23 mouse cellular contexts compared by ENCODE assay signal in genomic region chr1:4706171-4706570, GRCm38 (mm10).
DNase-seq lines count a peak whose midpoint lies in the region; ATAC-seq lines count a peak whose summit lies in the region.
"Had no signal": no experiment of that assay in that cellular context is flagged by ENCODE, and none has a peak within 500 bp of the region (broad histone marks: within the 10 kb centered on the region; RNA-seq: fewer than 3 reads in every experiment).

No protein-coding gene starts in this region.

- no peak overlapping the region for H3K27ac ChIP-seq in heart, embryonic 11.5 days (ENCODE audit: low read depth, low read length)
- peak overlapping the region; percentile 88 for H3K27ac ChIP-seq in brown adipose tissue, adult 24 weeks (replicated peaks; ENCODE audit: low read depth, low read length)
- H3K27ac ChIP-seq in embryonic facial prominence, embryonic 10.5 days (replicated peaks): no peak overlapping the region
- H3K27ac ChIP-seq: hindbrain, embryonic 15.5 days; intestine, embryonic 15.5 days; left cerebral cortex, adult 2 months; limb, embryonic 10.5 days; neural tube, embryonic 15.5 days had no signal

- no peak overlapping the region for H3K9ac ChIP-seq in heart, embryonic 11.5 days (ENCODE audit: low read depth, low read length)
- H3K9ac ChIP-seq: hindbrain, embryonic 15.5 days; intestine, embryonic 15.5 days; neural tube, embryonic 15.5 days had no signal

- no peaks in the 10 kb centered on the region for H3K36me3 ChIP-seq in heart, embryonic 11.5 days (ENCODE audit: control insufficient read depth, insufficient read depth, low read length)
- no peaks in the 10 kb centered on the region for H3K36me3 ChIP-seq in embryonic facial prominence, embryonic 10.5 days (replicated peaks)
- H3K36me3 ChIP-seq: hindbrain, embryonic 15.5 days; intestine, embryonic 15.5 days; limb, embryonic 10.5 days; neural tube, embryonic 15.5 days had no signal

- WGBS in heart, embryonic 11.5 days (ENCODE audit: insufficient replicate concordance): 50% methylated on average over 6 of the region's 6 CpGs
- WGBS in embryonic facial prominence, embryonic 10.5 days: 81% methylated on average over 6 of the region's 6 CpGs

- no peak overlapping the region for H3K4me2 ChIP-seq in heart, embryonic 11.5 days
- H3K4me2 ChIP-seq: hindbrain, embryonic 15.5 days; intestine, embryonic 15.5 days; liver, embryonic 11.5 days; neural tube, embryonic 15.5 days had no signal

- ATAC-seq in heart, embryonic 11.5 days (replicated peaks; ENCODE audit: insufficient number of reproducible peaks, low FRiP score, low TSS enrichment): no peak
- ATAC-seq: intestine, embryonic 15.5 days had no signal

- H3K4me3 ChIP-seq in heart, embryonic 11.5 days (ENCODE audit: low read depth, low read length): no peak overlapping the region
- no peak overlapping the region for H3K4me3 ChIP-seq in brown adipose tissue, adult 24 weeks (ENCODE audit: insufficient read depth, low read depth, low read length)
- no peak overlapping the region for H3K4me3 ChIP-seq in embryonic facial prominence, embryonic 10.5 days
- H3K4me3 ChIP-seq: hindbrain, embryonic 15.5 days; intestine, embryonic 15.5 days; left cerebral cortex, adult 2 months; limb, embryonic 10.5 days; neural tube, embryonic 15.5 days had no signal

- H3K4me1 ChIP-seq in heart, embryonic 11.5 days (ENCODE audit: control insufficient read depth, insufficient read depth, low read length): no peaks in the 10 kb centered on the region
- H3K4me1 ChIP-seq in brown adipose tissue, adult 24 weeks (ENCODE audit: control insufficient read depth, insufficient read depth, insufficient read length, low read length): no peaks in the 10 kb centered on the region
- no peaks in the 10 kb centered on the region for H3K4me1 ChIP-seq in embryonic facial prominence, embryonic 10.5 days
- H3K4me1 ChIP-seq: hindbrain, embryonic 15.5 days; intestine, embryonic 15.5 days; limb, embryonic 10.5 days; neural tube, embryonic 15.5 days had no signal

- no peaks in the 10 kb centered on the region for H3K27me3 ChIP-seq in heart, embryonic 11.5 days (ENCODE audit: control insufficient read depth, insufficient read depth, low read length)
- H3K27me3 ChIP-seq in embryonic facial prominence, embryonic 10.5 days (replicated peaks; ENCODE audit: low read depth, poor library complexity, severe bottlenecking): no peaks in the 10 kb centered on the region
- H3K27me3 ChIP-seq: hindbrain, embryonic 15.5 days; intestine, embryonic 15.5 days; neural tube, embryonic 15.5 days had no signal

- DNase-seq in heart, adult 11 months: peak; percentile 98
- peak; percentile 25 for DNase-seq in Muller cell, postnatal 12 days (ENCODE audit: inconsistent ontology term)
- DNase-seq in heart, postnatal 36 days: peak; percentile 22 to 28
- DNase-seq in left cerebral cortex, postnatal 14 days (ENCODE audit: low spot score in 2 of 2): no peak
- no peak for DNase-seq in thymus, postnatal 10 days (ENCODE audit: low spot score in 2 of 2)
- DNase-seq in embryonic facial prominence, embryonic 10.5 days (ENCODE audit: low spot score): no peak
- DNase-seq: cerebellum, adult 2 months; gastrocnemius, postnatal 10 days; kidney, postnatal 4 days; layer of hippocampus, adult 9-11 months; lung, adult 18-20 months; lung, postnatal 14 days; midbrain, embryonic 14.5 days; right cerebral cortex, postnatal 25 days; thymus, postnatal 14 days had no signal

- no peaks in the 10 kb centered on the region for H3K9me3 ChIP-seq in heart, embryonic 11.5 days (replicated peaks; ENCODE audit: control insufficient read depth, low read length)
- no peaks in the 10 kb centered on the region for H3K9me3 ChIP-seq in embryonic facial prominence, embryonic 10.5 days
- H3K9me3 ChIP-seq: hindbrain, embryonic 15.5 days; intestine, embryonic 15.5 days; limb, embryonic 10.5 days; neural tube, embryonic 15.5 days had no signal

- intact Hi-C loops in heart, postnatal 36 days (cut with DNase I): loop anchor here (5.0 kb wide), 1 partner anchor 61 kb away; no protein-coding TSS in a partner anchor
- intact Hi-C loops in left cerebral cortex, postnatal 14 days (cut with DNase I): no loop called here

Comparison
In these comparisons a context has a peak if more than half of its experiments do, and no peak if none do; other contexts are left out.
1. DNase-seq: peak in heart, adult 11 months (single experiment), Muller cell, postnatal 12 days (single experiment) and heart, postnatal 36 days (2 of 2); none in left cerebral cortex, postnatal 14 days (0 of 2), thymus, postnatal 10 days (0 of 2) and embryonic facial prominence, embryonic 10.5 days (single experiment).